Mouse (Mus musculus): Measurements from ENCODE around the gene Asb6. TPM values are rescaled to one million over a fixed set of nuclear protein-coding genes. Genes with fewer than 3 reads are reported as not detected.

Asb6 gene
- polyA plus RNA-seq, 1 experiment: 46.6 TPM

- peaks cover 4% of the 10 kb centered on the region for H3K4me1 ChIP-seq (ENCODE audit: control insufficient read depth, insufficient read depth, low read length)
- H3K27me3 ChIP-seq (ENCODE audit: control insufficient read depth, insufficient read depth, low read length): no peaks in the 10 kb centered on the region
- WGBS: 85% methylated on average over 3 of the region's 3 CpGs
Observed at GRCm38 (mm10) chr2:30777266-30777665, 52.9 kb downstream of the Asb6 start.

GRCm38 (mm10) chr2:30775955-30776354, 54.2 kb downstream of the Asb6 start:
- Histone ChIP-seq H3K4me1 (ENCODE audit: control insufficient read depth, insufficient read depth, low read length) (peaks cover 10% of the 10 kb centered on the region), H3K27ac (ENCODE audit: insufficient read depth, low read length) (no peak overlapping the region), H3K4me3 (replicated peaks; ENCODE audit: insufficient read depth, low read depth, low read length) (no peak overlapping the region), H3K27me3 (ENCODE audit: control insufficient read depth, insufficient read depth, low read length) (no peaks in the 10 kb centered on the region)
- DNase-seq: no peak
- 66% methylated on average over 3 of the region's 3 CpGs for WGBS
- TF ChIP-seq CTCF (IDR thresholded peaks at IDR 0.05; ENCODE audit: borderline replicate concordance, insufficient read depth, low read depth, low read length) (no peak), POLR2A (IDR thresholded peaks at IDR 0.05; ENCODE audit: borderline replicate concordance, insufficient read depth, low read length) (no peak)

More at GRCm38 (mm10) chr2:30777266-30777665, 52.9 kb downstream of the Asb6 start:
- H3K4me3 ChIP-seq (replicated peaks; ENCODE audit: insufficient read depth, low read depth, low read length): no peak overlapping the region
- H3K27ac ChIP-seq (ENCODE audit: insufficient read depth, low read length): no peak overlapping the region
- TF ChIP-seq CTCF (IDR thresholded peaks at IDR 0.05; ENCODE audit: borderline replicate concordance, insufficient read depth, low read depth, low read length) (no peak), POLR2A (IDR thresholded peaks at IDR 0.05; ENCODE audit: borderline replicate concordance, insufficient read depth, low read length) (no peak)
- no peak for DNase-seq

GRCm38 (mm10) chr2:30773313-30774005, 56.7 kb downstream of the Asb6 start:
- H3K27ac ChIP-seq (ENCODE audit: insufficient read depth, low read length): no peak overlapping the region
- no peak for TF ChIP-seq POLR2A (IDR thresholded peaks at IDR 0.05; ENCODE audit: borderline replicate concordance, insufficient read depth, low read length)
- no peak for TF ChIP-seq CTCF (IDR thresholded peaks at IDR 0.05; ENCODE audit: borderline replicate concordance, insufficient read depth, low read depth, low read length)
- no peak overlapping the region for H3K4me3 ChIP-seq (replicated peaks; ENCODE audit: insufficient read depth, low read depth, low read length)
- peak in 1 of 2 experiments; percentile 21 for DNase-seq
- no peaks in the 10 kb centered on the region for H3K27me3 ChIP-seq (ENCODE audit: control insufficient read depth, insufficient read depth, low read length)
- WGBS: 75% methylated on average over 8 of the region's 8 CpGs
- H3K4me1 ChIP-seq (ENCODE audit: control insufficient read depth, insufficient read depth, low read length): peaks cover 10% of the 10 kb centered on the region

Other genes with a start within 250 kb of the Asb6 start
- gene Cstad, start 235.3 kb downstream of the Asb6 start, polyA plus RNA-seq (2012; rRNA removed): 3.2 and 3.7 TPM in 2 replicates
- gene 1700001O22Rik, start 26.7 kb downstream of the Asb6 start, polyA plus RNA-seq (2012; rRNA removed): 3.8 and 4.7 TPM in 2 replicates
- 37.1 and 37.8 TPM in 2 replicates for gene Ntmt1, start 22.5 kb downstream of the Asb6 start, polyA plus RNA-seq (2012; rRNA removed)
- gene Prrx2, start 4.6 kb upstream of the Asb6 start, polyA plus RNA-seq (2012; rRNA removed): 1.7 and 2.1 TPM in 2 replicates
- gene Ptges, start 99.5 kb upstream of the Asb6 start, polyA plus RNA-seq (2012; rRNA removed): 3.7 and 4.3 TPM in 2 replicates
- gene Tor1b, start 122.6 kb upstream of the Asb6 start, polyA plus RNA-seq (2012; rRNA removed): 38.0 and 40.6 TPM in 2 replicates
- 50.5 and 56.3 TPM in 2 replicates for gene Tor1a, start 137.6 kb upstream of the Asb6 start, polyA plus RNA-seq (2012; rRNA removed)
- gene BC005624, start 151.9 kb upstream of the Asb6 start, polyA plus RNA-seq (2012; rRNA removed): 118 and 123 TPM in 2 replicates
- 59.2 and 68.6 TPM in 2 replicates for gene Usp20, start 151.9 kb upstream of the Asb6 start, polyA plus RNA-seq (2012; rRNA removed)

Measured in cerebellum, adult 2 months (tissue).